Mouse (Mus musculus): ENCODE data around the gene Trim46. TPM values are rescaled to one million over a fixed set of nuclear protein-coding genes. Genes with fewer than 3 reads are reported as not detected.

Trim46 gene
- total RNA-seq, 2 experiments from 2014 or later, result 0.18 to 0.50 TPM

DNA sequence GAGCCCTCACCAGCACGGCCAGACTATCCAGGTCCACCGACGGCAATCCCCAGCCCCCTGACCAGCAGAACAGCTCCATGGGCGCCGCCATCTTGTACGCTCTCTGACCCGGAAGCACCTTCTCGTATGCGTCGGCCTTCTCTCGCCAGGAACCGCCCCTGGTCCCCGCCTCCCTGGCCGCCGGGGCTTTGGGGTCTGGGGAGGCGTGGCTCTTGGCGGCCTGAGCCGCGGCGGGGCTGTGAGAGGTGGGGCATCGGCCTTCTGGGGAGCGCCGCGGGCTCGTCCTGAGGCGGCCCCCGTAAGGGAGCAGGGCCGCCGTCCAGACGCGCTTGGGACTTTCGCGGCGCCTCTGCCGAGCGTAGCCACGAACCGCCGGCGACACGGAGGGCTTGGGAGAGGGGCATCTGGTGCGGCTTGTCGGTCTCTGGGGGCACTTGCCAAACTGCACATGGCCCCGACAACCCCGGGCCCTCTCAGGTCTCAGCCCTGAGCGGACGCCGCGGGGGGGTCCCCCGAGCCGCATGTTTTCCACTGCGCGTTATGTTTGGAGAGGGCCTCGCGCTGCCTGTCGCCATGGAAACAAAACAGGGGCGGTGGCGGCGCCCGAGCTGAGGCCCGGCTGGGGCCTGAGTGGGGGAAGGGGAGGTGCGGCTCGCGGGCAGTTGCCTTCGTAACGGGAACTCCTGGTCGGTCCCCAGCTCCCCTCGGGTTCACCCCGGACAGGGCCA lies 32.1 kb downstream of the Trim46 start:
- intact Hi-C loops (cut with DNase I), result loop anchor here (2.0 to 10.0 kb wide), 2 partner anchors 17 to 49 kb away; partner anchors contain the start of genes Clk2 and Hcn3
- Histone ChIP-seq H3K27ac (peak overlapping the region; percentile 95), H3K4me3 (peak overlapping the region; percentile 92)
- TF ChIP-seq CTCF (IDR thresholded peaks at IDR 0.05), result no peak
- peak; percentile 96 for DNase-seq

DNA sequence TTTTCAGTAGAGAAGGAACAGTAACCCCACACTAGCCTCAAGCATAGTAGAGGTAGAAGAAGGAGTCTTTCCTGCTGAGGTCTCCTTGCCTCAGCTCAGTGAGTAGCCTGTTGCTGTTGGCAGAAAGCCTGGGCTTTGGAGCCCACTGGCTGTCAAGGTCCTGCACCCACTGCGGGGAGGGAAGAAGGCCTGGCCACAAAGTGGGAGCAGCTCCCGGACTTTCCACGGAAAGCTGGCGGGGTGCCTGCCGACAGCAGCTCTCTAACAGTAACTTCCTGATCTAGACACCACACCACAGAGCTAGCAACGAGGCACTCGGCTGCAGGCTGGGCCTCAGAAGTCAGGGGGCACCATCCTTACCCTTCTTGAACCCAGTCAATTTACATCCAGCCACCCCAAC lies 35.4 kb downstream of the Trim46 start:
- TF ChIP-seq CTCF (IDR thresholded peaks at IDR 0.05), result no peak
- peak; percentile 50 for DNase-seq
- Histone ChIP-seq H3K4me3 (no peak overlapping the region), H3K27ac (peak overlapping the region; percentile 8; the same call in 1 of the 2 replicates)
- intact Hi-C loops (cut with DNase I), result loop anchor here (10.0 kb wide), 1 partner anchor 46 kb away; the partner anchor contains the start of genes Clk2 and Hcn3

DNA sequence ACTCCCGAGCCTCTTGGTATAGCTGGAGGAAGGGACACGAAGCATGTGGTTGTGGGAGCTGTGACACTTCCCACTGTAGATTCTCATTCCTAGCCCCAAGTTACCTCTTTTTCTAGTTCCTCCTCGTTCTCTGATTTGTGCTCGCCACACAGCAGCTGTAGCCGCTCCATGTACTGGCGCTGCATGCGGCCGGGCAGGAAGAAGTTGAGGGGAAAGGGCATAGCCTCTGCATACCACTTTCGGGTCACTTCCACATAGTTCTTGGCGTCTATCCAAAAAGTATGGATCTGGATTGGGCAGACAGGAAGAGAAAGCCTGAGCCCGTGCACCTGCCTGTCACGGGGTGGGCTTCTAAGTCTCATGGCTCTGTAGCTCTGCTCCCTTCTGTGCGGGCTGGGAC lies 35.9 kb downstream of the Trim46 start:
- no peak for TF ChIP-seq CTCF (IDR thresholded peaks at IDR 0.05)
- intact Hi-C loops (cut with DNase I), result loop anchor here (10.0 kb wide), 1 partner anchor 45 kb away; the partner anchor contains the start of genes Clk2 and Hcn3
- DNase-seq, result no peak
- Histone ChIP-seq H3K4me3 (no peak overlapping the region), H3K27ac (no peak overlapping the region)

DNA sequence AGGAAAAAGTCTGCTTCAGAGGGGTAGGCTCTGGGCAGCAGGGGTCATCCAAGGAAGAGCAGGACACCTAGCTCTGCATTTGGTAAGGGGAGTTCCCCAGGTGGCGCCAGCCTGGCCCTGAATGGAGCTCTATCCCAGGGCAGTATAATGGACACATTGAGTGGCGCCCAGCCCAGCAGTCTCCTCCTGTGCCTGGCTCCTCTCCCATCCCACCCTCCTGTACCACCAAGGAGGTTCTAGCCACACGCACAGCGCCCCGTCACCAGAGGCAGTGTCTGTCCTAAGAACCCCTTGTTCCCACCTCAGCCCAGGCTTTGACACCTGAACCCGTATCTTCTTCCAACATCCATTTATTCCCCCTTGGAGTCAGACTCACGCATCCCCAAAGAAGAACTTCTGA lies 36.4 kb downstream of the Trim46 start:
- Histone ChIP-seq H3K27ac (no peak overlapping the region), H3K4me3 (no peak overlapping the region)
- no peak for DNase-seq
- intact Hi-C loops (cut with DNase I), result loop anchor here (10.0 kb wide), 1 partner anchor 45 kb away; the partner anchor contains the start of genes Clk2 and Hcn3
- TF ChIP-seq CTCF (IDR thresholded peaks at IDR 0.05), result no peak

GRCm38 (mm10) chr3:89208736-89209135 lies 37.4 kb downstream of the Trim46 start:
- no peak for DNase-seq
- no peak overlapping the region for H3K27ac ChIP-seq
- no peak for TF ChIP-seq CTCF (IDR thresholded peaks at IDR 0.05)
- no peak overlapping the region for H3K4me3 ChIP-seq
- intact Hi-C loops (cut with DNase I), result no loop called here

DNA sequence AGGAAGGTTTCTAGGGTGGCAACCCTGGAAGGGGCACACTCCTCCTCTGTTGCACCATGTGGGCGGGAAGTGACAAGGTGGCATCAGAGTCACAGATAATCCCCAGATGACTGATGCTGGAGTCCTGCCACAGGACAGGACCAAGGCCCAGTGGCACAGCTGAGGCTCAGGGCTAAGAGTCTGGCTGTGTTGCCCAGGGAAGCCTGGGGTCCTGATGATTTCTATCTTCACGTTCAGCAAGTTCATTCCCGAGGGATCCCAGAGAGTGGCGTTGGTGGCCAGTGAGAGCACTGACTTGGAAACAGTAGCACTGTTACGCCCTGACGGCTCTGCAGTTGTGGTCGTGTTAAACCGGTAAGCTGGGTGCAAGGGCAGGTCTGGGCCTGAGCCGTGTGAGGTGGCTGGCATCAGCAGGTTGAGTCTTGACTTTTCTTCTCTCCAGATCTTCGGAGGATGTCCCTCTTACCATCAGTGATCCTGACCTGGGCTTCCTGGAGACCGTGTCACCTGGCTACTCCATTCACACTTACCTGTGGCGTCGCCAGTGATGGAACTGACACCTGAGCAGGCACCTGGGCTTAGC lies 37.9 kb downstream of the Trim46 start:
- H3K4me3 ChIP-seq, result no peak overlapping the region
- TF ChIP-seq CTCF (IDR thresholded peaks at IDR 0.05), result no peak
- H3K27ac ChIP-seq, result no peak overlapping the region
- no peak for DNase-seq
- intact Hi-C loops (cut with DNase I), result no loop called here

DNA sequence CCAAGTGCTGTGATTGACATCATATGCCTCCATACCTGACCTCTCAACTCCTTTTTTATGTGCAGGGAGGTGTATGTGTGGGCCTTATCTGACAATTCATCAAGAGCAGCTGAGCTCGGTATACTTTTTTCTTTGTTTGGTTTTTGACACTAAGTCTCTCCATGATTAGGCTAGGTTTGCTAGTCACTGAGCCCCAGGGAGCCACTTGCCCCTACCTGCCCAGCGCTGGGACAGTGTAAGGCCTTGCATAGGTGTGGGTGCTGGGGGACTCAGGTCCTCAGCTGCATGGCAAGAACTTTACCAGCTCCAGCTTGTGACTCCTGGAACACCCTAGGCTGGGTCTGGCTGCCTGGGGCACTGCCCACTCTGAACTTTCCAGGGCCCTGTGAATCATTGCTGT lies 39.4 kb downstream of the Trim46 start:
- Histone ChIP-seq H3K27ac (no peak overlapping the region), H3K4me3 (no peak overlapping the region)
- DNase-seq, result no peak
- TF ChIP-seq CTCF (IDR thresholded peaks at IDR 0.05), result no peak
- intact Hi-C loops (cut with DNase I), result no loop called here

GRCm38 (mm10) chr3:89206079-89206478 lies 40.0 kb downstream of the Trim46 start:
- Histone ChIP-seq H3K27ac (no peak overlapping the region), H3K4me3 (no peak overlapping the region)
- intact Hi-C loops (cut with DNase I), result no loop called here
- TF ChIP-seq CTCF (IDR thresholded peaks at IDR 0.05), result no peak
- no peak for DNase-seq

DNA sequence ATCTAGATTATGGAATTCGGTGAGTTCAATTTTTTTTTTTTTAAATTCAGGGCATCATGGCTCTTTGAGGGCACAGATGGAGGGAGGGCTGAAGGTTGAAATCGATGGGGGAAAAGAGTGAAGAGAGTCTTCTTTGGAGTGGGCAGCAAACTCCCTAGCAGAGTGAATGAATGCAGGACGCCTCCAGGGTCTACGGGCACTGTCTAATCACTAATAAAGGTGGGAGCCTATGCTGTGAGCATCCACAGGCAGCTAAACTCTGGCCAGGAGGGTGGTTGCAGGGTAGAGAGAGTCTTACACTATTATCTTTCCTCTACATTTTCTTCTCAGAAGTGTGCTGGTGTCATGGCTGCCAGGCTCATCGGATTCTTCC lies 43.0 kb downstream of the Trim46 start:
- H3K27ac ChIP-seq, result peak overlapping the region; percentile 81
- DNase-seq, result no peak
- intact Hi-C loops (cut with DNase I), result no loop called here
- H3K4me3 ChIP-seq, result peak overlapping the region; percentile 77
- no peak for TF ChIP-seq CTCF (IDR thresholded peaks at IDR 0.05)

DNA sequence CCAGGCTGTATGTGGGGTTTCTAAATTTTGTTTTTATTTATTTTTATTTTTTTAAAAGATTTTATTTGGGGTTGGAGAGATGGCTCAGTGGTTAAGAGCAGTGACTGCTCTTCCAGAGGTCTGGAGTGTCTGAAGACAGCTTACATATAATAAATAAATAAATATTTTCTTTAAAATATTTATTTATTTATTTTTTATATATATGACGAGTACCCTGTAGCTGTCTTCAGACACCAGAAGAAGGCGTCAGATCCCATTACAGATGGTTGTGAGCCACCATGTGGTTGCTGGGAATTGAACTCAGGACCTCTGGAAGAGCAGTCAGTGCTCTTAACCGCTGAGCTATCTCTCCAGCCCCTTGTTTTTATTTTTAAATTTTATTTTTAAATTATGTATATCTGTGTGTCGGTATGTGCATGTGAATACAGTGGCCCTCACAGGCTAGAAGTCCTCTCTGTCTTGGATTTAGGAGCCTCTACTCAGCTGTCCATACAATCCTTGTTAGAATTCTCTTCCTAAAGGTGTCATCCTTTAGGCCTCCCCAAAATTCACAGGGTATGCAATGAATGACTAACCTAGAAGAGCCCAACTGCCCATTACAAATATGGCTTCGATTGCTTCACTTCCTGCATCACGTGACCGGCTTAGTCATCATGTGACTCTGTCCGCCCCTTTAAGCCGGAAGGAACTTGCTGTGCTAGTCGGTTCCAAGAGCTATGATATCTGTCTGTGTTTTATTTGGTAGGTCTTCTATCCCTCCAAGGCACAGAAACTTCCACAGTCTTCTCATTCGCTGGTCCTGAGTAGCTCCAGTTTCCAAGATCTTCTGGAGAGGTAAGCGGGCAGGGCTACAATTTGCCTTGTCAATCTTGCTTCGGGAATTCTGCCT lies 43.6 kb downstream of the Trim46 start, which contains the start of gene Gba:
TSS of gene Gba (plus strand) at position 676 of the 889 bp plus-strand sequence.
- TF ChIP-seq CTCF (IDR thresholded peaks at IDR 0.05), result no peak
- peak; percentile 85 for DNase-seq
- Histone ChIP-seq H3K4me3 (peak within 1 kb of the TSS; percentile 77), H3K27ac (peak within 1 kb of the TSS; percentile 81)
- intact Hi-C loops (cut with DNase I), result no loop called here

- Histone ChIP-seq H3K27ac (no peak overlapping the region), H3K4me3 (no peak overlapping the region)
- TF ChIP-seq CTCF (IDR thresholded peaks at IDR 0.05), result no peak
- intact Hi-C loops (cut with DNase I), result no loop called here
- no peak for DNase-seq
Observed at GRCm38 (mm10) chr3:89199839-89200238, 46.3 kb downstream of the Trim46 start.

Measured in gastrocnemius, adult 2 months (tissue).